Mouse (Mus musculus): ENCODE measurements around the gene Olfr876.

GRCm38 (mm10) chr9:37786411-37786810 is 16.4 kb upstream of the Olfr876 start:
- TF ChIP-seq CTCF (conservative IDR thresholded peaks at IDR 0.05; ENCODE audit: low read length) (no peak), POU5F1 (IDR thresholded peaks at IDR 0.05; ENCODE audit: borderline replicate concordance, low read length) (no peak), NANOG (IDR thresholded peaks at IDR 0.05; ENCODE audit: borderline replicate concordance, low read length) (no peak)

All from E14TG2a.4 (cell line).